ENCODE assay signal across 8 mouse cellular contexts in the genomic region with DNA sequence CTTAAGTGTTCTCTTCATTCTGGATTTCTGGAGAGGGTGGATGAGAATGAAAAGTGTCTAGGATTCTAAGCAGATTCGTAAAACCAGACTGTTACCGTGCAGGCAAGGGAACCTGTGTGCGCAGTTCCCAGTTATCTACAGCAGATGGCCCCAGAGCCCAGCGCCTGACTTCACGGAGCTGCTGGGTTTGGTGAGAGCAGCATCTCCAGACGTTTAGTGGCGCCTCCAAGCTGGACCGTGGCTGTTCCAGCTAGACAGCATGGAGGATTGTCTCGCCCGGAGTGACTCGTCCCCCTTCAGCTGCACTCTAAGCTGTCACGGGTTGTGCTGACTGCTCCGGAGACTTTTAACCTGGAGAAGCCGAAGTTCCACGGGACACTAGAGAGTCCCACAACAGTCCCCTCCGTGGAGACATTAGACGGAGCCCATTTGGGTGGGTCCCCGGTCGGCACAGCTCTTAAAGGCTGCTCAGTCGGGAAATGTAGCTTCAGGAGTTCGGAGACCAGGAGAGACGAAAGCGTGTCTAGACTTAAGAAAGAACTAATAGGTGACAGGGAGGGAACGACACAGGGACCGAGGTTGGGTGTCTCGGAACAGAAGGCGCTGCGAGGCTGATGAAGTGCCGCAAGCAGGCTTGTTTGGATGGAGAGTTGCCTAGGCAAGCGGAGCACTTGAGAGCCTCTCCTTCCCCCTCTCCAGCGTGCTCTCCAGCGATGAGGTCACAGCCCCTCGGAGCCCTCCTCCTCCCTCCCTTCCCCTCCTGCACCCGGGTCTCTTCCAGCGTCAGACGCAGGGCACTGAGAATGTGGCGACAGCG. TPM values are rescaled to one million over a fixed set of nuclear protein-coding genes. Genes with fewer than 3 reads are reported as not detected.
DNase-seq lines count a peak whose midpoint lies in the region; ATAC-seq and TF ChIP-seq lines count a peak whose summit lies in the region.

No protein-coding gene starts in this region.

- intact Hi-C loops in gastrocnemius, postnatal 36 days (cut with DNase I) = loop anchor here (2.0 to 5.0 kb wide), 2 partner anchors 18 to 397 kb away; no protein-coding TSS in a partner anchor
- intact Hi-C loops in left cerebral cortex, postnatal 36 days (cut with DNase I) = loop anchor here (2.0 kb wide), 1 partner anchor 398 kb away; no protein-coding TSS in a partner anchor

- H3K4me1 ChIP-seq in intestine, postnatal 0 days (replicated peaks; ENCODE audit: control insufficient read depth, insufficient read depth, low read length) = peaks cover 3% of the 10 kb centered on the region; the same call in 1 of the 2 replicates

- H3K4me3 ChIP-seq in intestine, postnatal 0 days (ENCODE audit: low read depth, low read length) = peak overlapping the region; percentile 44

- under 1% methylated on average over 37 of the region's 38 CpGs for WGBS in intestine, postnatal 0 days

- peak; percentile 94 for TF ChIP-seq CTCF in intestine, postnatal 0 days (IDR thresholded peaks at IDR 0.05; ENCODE audit: low read depth)

- peaks cover 3% of the 10 kb centered on the region; the same call in 1 of the 2 replicates for H3K27me3 ChIP-seq in intestine, postnatal 0 days (replicated peaks; ENCODE audit: control insufficient read depth, insufficient read depth, low read length)

- H3K9me3 ChIP-seq in intestine, postnatal 0 days (ENCODE audit: control insufficient read depth) = no peaks in the 10 kb centered on the region

- H3K36me3 ChIP-seq in intestine, postnatal 0 days (ENCODE audit: control insufficient read depth, insufficient read depth) = no peaks in the 10 kb centered on the region

- no peak overlapping the region for H3K27ac ChIP-seq in intestine, postnatal 0 days (ENCODE audit: low read depth, low read length)

- peak; percentile 38 to 70 for DNase-seq in spleen, postnatal 4 days (ENCODE audit: low spot score in 2 of 2)
- no peak for DNase-seq in spleen, postnatal 36 days (ENCODE audit: low spot score in 2 of 2)
- DNase-seq in embryo, embryonic 11.5 days (ENCODE audit: low read depth, low spot score) = peak; percentile 66
- peak; percentile 57 to 58 for DNase-seq in gastrocnemius, postnatal 36 days
- DNase-seq in left cerebral cortex, postnatal 36 days (ENCODE audit: low spot score in 2 of 2) = peak; percentile 74 to 77
- peak; percentile 84 for DNase-seq in mesoderm, embryonic 11.5 days (ENCODE audit: low read depth, low spot score)
- peak; percentile 72 to 76 for DNase-seq in right cerebral cortex, postnatal 36 days (ENCODE audit: low spot score in 2 of 2)

- peak; percentile 73 for ATAC-seq in intestine, postnatal 0 days

- H3K9ac ChIP-seq in intestine, postnatal 0 days (ENCODE audit: low read depth, low read length) = peak overlapping the region; percentile 17; the same call in 1 of the 2 replicates

- H3K4me2 ChIP-seq in intestine, postnatal 0 days (replicated peaks; ENCODE audit: low read depth) = peak overlapping the region; percentile 79

RNA-seq across cellular contexts. Expression of gene Tshr, which starts 16.1 kb away (rescaled TPM):
- under 1 TPM; 0.18 to 0.35 TPM for total RNA-seq in gastrocnemius, postnatal 36 days (2021)
- polyA plus RNA-seq in intestine, postnatal 0 days (2015; fragmentation: Nextera tagmentation; extraction: Ambion mirVana) = 0.04 and 0.08 TPM in 2 replicates
- total RNA-seq in left cerebral cortex, postnatal 36 days (2021) = under 1 TPM; 0.27 to 0.30 TPM

RNA-seq across cellular contexts. Expression of gene Cep128, which starts 16.2 kb away (rescaled TPM):
- total RNA-seq in gastrocnemius, postnatal 36 days (2021) = 1 to 10 TPM; 1.2 to 1.3 TPM
- polyA plus RNA-seq in intestine, postnatal 0 days (2015; fragmentation: Nextera tagmentation; extraction: Ambion mirVana) = 2.0 and 3.7 TPM in 2 replicates
- 1 to 10 TPM; 9.9 TPM for total RNA-seq in left cerebral cortex, postnatal 36 days (2021)

Comparison
In these comparisons a context has a peak if more than half of its experiments do, and no peak if none do; other contexts are left out.
1. DNase-seq: peak in spleen, postnatal 4 days (2 of 2), embryo, embryonic 11.5 days (single experiment), gastrocnemius, postnatal 36 days (2 of 2), left cerebral cortex, postnatal 36 days (2 of 2), mesoderm, embryonic 11.5 days (single experiment) and right cerebral cortex, postnatal 36 days (2 of 2); none in spleen, postnatal 36 days (0 of 2).
2. RNA of gene Cep128, which starts 16.2 kb away (total RNA-seq): 9.9 TPM in left cerebral cortex, postnatal 36 days; 1.2 to 1.3 TPM in gastrocnemius, postnatal 36 days; every median in the first group is over 4 times any median in the second.